Mouse (Mus musculus): ENCODE measurements around the gene Pard3b.

DNA sequence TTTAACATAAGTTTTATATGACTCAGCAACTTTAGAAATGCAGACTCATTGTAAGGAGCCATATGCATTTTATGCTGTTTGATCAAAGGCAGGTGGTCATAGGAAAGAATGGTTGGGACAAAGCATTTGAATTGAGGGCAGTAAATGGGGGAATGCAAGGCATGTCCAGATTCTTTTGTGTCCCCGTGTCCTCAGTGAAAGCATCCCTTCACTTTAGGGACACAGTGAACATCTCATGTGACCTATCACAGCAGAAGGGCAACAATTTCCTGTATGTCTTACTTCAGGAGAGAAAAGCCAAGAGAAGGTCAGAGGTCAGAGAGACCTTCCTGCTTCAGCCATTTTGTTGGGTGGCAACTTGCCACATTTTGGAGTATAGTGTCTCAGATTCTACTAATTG, 745.6 kb downstream of the Pard3b start:
- TF ChIP-seq CTCF (IDR thresholded peaks at IDR 0.05; ENCODE audit: low read depth, low read length) (no peak), POLR2A (IDR thresholded peaks at IDR 0.05; ENCODE audit: insufficient read depth, low read length) (no peak)

All from ES-Bruce4 (cell line).